Mouse (Mus musculus) hematopoietic multipotent progenitor cell, adult 10-12 weeks (in vitro differentiated cells): ENCODE measurements around the gene Nde1. TPM values are rescaled to one million over a fixed set of nuclear protein-coding genes. Genes with fewer than 3 reads are reported as not detected.

Experiments
- polyA plus RNA-seq: library from polyadenylated mRNA; stranded (reverse); fragments of >175 nt; gene quantifications from 2 replicates; pipeline ENCODE4 v1.2.3, GENCODE M21; 2012; ENCODE audit warnings: low replicate concordance

The Nde1 gene
- 11.8 and 27.2 TPM in 2 replicates for polyA plus RNA-seq

GRCm38 (mm10) chr16:14162988-14163416, at the start of gene Nde1, which contains the start of gene Marf1:
Nde1 (plus strand) TSS chr16:14163275.
Marf1 (minus strand) TSS chr16:14163351.

Other genes with a start within 250 kb of the Nde1 start
- not detected in 2 replicates for gene 2900011O08Rik, start 176.7 kb upstream of the Nde1 start, polyA plus RNA-seq
- gene Ifitm7, start 176.4 kb upstream of the Nde1 start, polyA plus RNA-seq, result not detected in 2 replicates
- gene Marf1, start 76 bp downstream of the Nde1 start, polyA plus RNA-seq, result 3.9 and 8.3 TPM in 2 replicates
- 0.03 and 0.10 TPM in 2 replicates for gene Myh11, start 128.1 kb downstream of the Nde1 start, polyA plus RNA-seq
- 6.4 and 9.4 TPM in 2 replicates for gene Fopnl, start 154.1 kb downstream of the Nde1 start, polyA plus RNA-seq
- gene Abcc1, start 198.3 kb downstream of the Nde1 start, polyA plus RNA-seq, result 3.1 and 4.4 TPM in 2 replicates